In the genomic region with DNA sequence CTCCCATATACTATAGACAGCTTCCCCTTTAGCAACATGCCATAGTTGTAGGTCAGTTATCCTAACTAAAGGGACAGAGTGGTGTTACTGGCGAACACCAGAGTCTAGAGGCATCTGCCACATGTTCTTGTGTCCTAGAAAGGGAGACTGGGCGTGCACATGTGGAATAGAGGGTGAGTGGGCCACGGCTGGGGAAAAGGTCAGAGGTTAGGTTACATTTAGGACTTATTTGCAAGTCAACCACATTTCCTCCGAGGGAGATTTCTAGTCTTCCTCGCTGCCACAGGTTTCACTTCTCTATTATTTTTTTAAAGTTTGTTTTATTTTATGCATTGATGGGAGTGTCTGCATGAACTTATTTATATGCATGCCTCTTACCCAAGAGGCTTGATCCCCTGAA, we compare ENCODE assay signal across 25 mouse cellular contexts. TPM values are rescaled to one million over a fixed set of nuclear protein-coding genes. Genes with fewer than 3 reads are reported as not detected.
DNase-seq lines count a peak whose midpoint lies in the region; ATAC-seq and TF ChIP-seq lines count a peak whose summit lies in the region.
"Had no signal": no experiment of that assay in that cellular context is flagged by ENCODE, and none has a peak within 500 bp of the region (broad histone marks: within the 10 kb centered on the region; RNA-seq: fewer than 3 reads in every experiment).

No protein-coding gene starts in this region.

- peaks cover 56 to 91% of the 10 kb centered on the region in 2 experiments for H3K4me1 ChIP-seq in CH12.LX (ENCODE audit: control insufficient read depth in 1 of 2, insufficient read depth in 2 of 2)
- 0 out of 2 replicates have a peak, but pooled peaks cover 3% of the 10 kb centered on the region for H3K4me1 ChIP-seq in limb, embryonic 10.5 days
- H3K4me1 ChIP-seq: embryonic facial prominence, embryonic 15.5 days; hindbrain, embryonic 13.5 days; intestine, embryonic 15.5 days; midbrain, embryonic 12.5 days; neural tube, embryonic 12.5 days had no signal

- intact Hi-C loops in left cerebral cortex, adult 2 months (cut with DNase I) = no loop called here

- in situ Hi-C loops in CH12.LX (cut with MboI; ENCODE audit: low pct_ligation_motif_present, low pct_unique_long_range_greater_than_20kb, low sequenced_read_pairs) = no loop called here

- WGBS in limb, embryonic 10.5 days = 74% methylated on average over 5 of the region's 5 CpGs

- no peaks in the 10 kb centered on the region for H3K27me3 ChIP-seq in CH12.LX (replicated peaks)
- no peaks in the 10 kb centered on the region for H3K27me3 ChIP-seq in limb, embryonic 10.5 days (ENCODE audit: low read depth, poor library complexity, severe bottlenecking)
- H3K27me3 ChIP-seq: embryonic facial prominence, embryonic 15.5 days; heart, embryonic 13.5 days; intestine, embryonic 15.5 days; liver, embryonic 12.5 days; midbrain, embryonic 12.5 days; neural tube, embryonic 12.5 days had no signal

- H3K9ac ChIP-seq in CH12.LX (ENCODE audit: insufficient read depth, low read depth) = no peak overlapping the region
- H3K9ac ChIP-seq: embryonic facial prominence, embryonic 15.5 days; heart, embryonic 13.5 days; hindbrain, embryonic 13.5 days; intestine, embryonic 15.5 days; liver, embryonic 12.5 days; midbrain, embryonic 12.5 days; neural tube, embryonic 12.5 days had no signal

- no peak overlapping the region for H3K4me3 ChIP-seq in CH12.LX (replicated peaks in 1 of 3; ENCODE audit: low read depth in 2 of 3, low read length in 2 of 3, poor library complexity in 1 of 3)
- no peak overlapping the region for H3K4me3 ChIP-seq in limb, embryonic 10.5 days
- no peak overlapping the region for H3K4me3 ChIP-seq in left cerebral cortex, adult 2 months
- H3K4me3 ChIP-seq: embryonic facial prominence, embryonic 15.5 days; heart, embryonic 13.5 days; hindbrain, embryonic 13.5 days; intestine, embryonic 15.5 days; liver, embryonic 12.5 days; midbrain, embryonic 12.5 days; neural tube, embryonic 12.5 days had no signal

- no peak for TF ChIP-seq CTCF in CH12.LX (conservative IDR thresholded peaks at IDR 0.05 in 1 of 2, IDR thresholded peaks at IDR 0.05 in 1 of 2; ENCODE audit: low read depth in 2 of 2, low read length in 2 of 2)
- no peak for TF ChIP-seq CTCF in left cerebral cortex, adult 2 months (IDR thresholded peaks at IDR 0.05)

- no peaks in the 10 kb centered on the region for H3K9me3 ChIP-seq in CH12.LX (replicated peaks; ENCODE audit: low read length)
- no peaks in the 10 kb centered on the region for H3K9me3 ChIP-seq in limb, embryonic 10.5 days (replicated peaks)
- H3K9me3 ChIP-seq: embryonic facial prominence, embryonic 15.5 days; heart, embryonic 13.5 days; hindbrain, embryonic 13.5 days; intestine, embryonic 15.5 days; liver, embryonic 12.5 days; midbrain, embryonic 12.5 days; neural tube, embryonic 12.5 days had no signal

- no peaks in the 10 kb centered on the region for H3K79me2 ChIP-seq in CH12.LX (replicated peaks; ENCODE audit: control insufficient read depth, extremely low read depth, insufficient read depth, poor library complexity, severe bottlenecking)

- ATAC-seq in hematopoietic stem cell, adult 5-6 weeks (replicated peaks in 1 of 2; ENCODE audit: insufficient read depth in 1 of 2, low FRiP score in 2 of 2, low TSS enrichment in 1 of 2, low read depth in 1 of 2, poor library complexity in 2 of 2, severe bottlenecking in 2 of 2) = peak; percentile 18 to 30; a peak in 1 of 4 replicates
- peak; percentile 66 for ATAC-seq in monocyte, adult 5-6 weeks (replicated peaks; ENCODE audit: insufficient number of reproducible peaks, low FRiP score, low TSS enrichment, poor library complexity, severe bottlenecking)
- ATAC-seq: activated CD4-positive, CD25-positive, alpha-beta regulatory T cell, adult 4 months; forebrain, embryonic 16.5 days; intestine, embryonic 15.5 days; liver, embryonic 12.5 days had no signal

- dilution Hi-C loops in CH12.LX (cut with MboI; ENCODE audit: extremely low pct_ligation_motif_present, extremely low pct_unique_long_range_greater_than_20kb, low sequenced_read_pairs) = no loop called here

- peak; percentile 97 for TF ChIP-seq EP300 in CH12.LX (IDR thresholded peaks at IDR 0.05; ENCODE audit: low read length)

- peak overlapping the region; percentile 44 for H3K27ac ChIP-seq in CH12.LX (ENCODE audit: insufficient read depth, low read depth)
- no peak overlapping the region for H3K27ac ChIP-seq in limb, embryonic 10.5 days
- H3K27ac ChIP-seq in left cerebral cortex, adult 2 months = no peak overlapping the region
- H3K27ac ChIP-seq: embryonic facial prominence, embryonic 15.5 days; heart, embryonic 13.5 days; hindbrain, embryonic 13.5 days; intestine, embryonic 15.5 days; liver, embryonic 12.5 days; midbrain, embryonic 12.5 days; neural tube, embryonic 12.5 days had no signal

- H3K36me3 ChIP-seq in CH12.LX (replicated peaks in 1 of 2; ENCODE audit: control insufficient read depth in 1 of 2, insufficient read depth in 1 of 2, low read length in 1 of 2) = peaks cover 0 to 7% of the 10 kb centered on the region in 2 experiments
- no peaks in the 10 kb centered on the region for H3K36me3 ChIP-seq in limb, embryonic 10.5 days
- H3K36me3 ChIP-seq: embryonic facial prominence, embryonic 15.5 days; heart, embryonic 13.5 days; hindbrain, embryonic 13.5 days; intestine, embryonic 15.5 days; liver, embryonic 12.5 days; midbrain, embryonic 12.5 days; neural tube, embryonic 12.5 days had no signal

- H3K4me2 ChIP-seq in CH12.LX (ENCODE audit: insufficient read depth, low read depth, poor library complexity, severe bottlenecking) = peak overlapping the region; percentile 82
- H3K4me2 ChIP-seq: embryonic facial prominence, embryonic 15.5 days; heart, embryonic 13.5 days; hindbrain, embryonic 13.5 days; intestine, embryonic 15.5 days; liver, embryonic 12.5 days; midbrain, embryonic 12.5 days; neural tube, embryonic 12.5 days had no signal

- DNase-seq in spleen, adult 18-20 months = peak; percentile 27 to 51
- DNase-seq in spleen, postnatal 14 days (ENCODE audit: low spot score in 2 of 2) = no peak
- DNase-seq in CH12.LX (ENCODE audit: extremely low read depth) = peak; percentile 93
- DNase-seq in kidney, postnatal 36 days = no peak
- no peak for DNase-seq in limb, embryonic 10.5 days (ENCODE audit: low spot score)
- no peak for DNase-seq in left cerebral cortex, adult 2 months (ENCODE audit: extremely low spot score in 1 of 2, low spot score in 2 of 2)
- DNase-seq: adrenal gland, postnatal 10 days; cerebellum, adult 9-10 months; gastrocnemius, postnatal 10 days; kidney, adult 8-10 months; kidney, postnatal 10 days; retina, postnatal 1 day; right cerebral cortex, postnatal 25 days; thymus, postnatal 36 days had no signal

- TF ChIP-seq POLR2A in CH12.LX (IDR thresholded peaks at IDR 0.05; ENCODE audit: low read depth, low read length) = no peak; the same call in 1 of the 2 replicates

- TF ChIP-seq RAD21 in CH12.LX (IDR thresholded peaks at IDR 0.05; ENCODE audit: low read depth, low read length) = no peak; the same call in none of the 2 replicates

TF ChIP-seq in CH12.LX, 34 proteins besides CTCF, POLR2A, EP300 and RAD21 (continues in another document):
- TF ChIP-seq NELFE (IDR thresholded peaks at IDR 0.05; ENCODE audit: low read depth, low read length) = no peak
- TF ChIP-seq RCOR1 (conservative IDR thresholded peaks at IDR 0.05; ENCODE audit: low read depth, low read length) = no peak
- TF ChIP-seq ZMIZ1 (IDR thresholded peaks at IDR 0.05; ENCODE audit: low read depth, low read length) = no peak
- peak; percentile 78 for TF ChIP-seq MAFK (IDR thresholded peaks at IDR 0.05; ENCODE audit: insufficient replicate concordance, low read length)
- TF ChIP-seq USF1 (IDR thresholded peaks at IDR 0.05; ENCODE audit: low read depth, low read length) = no peak
- TF ChIP-seq ZNF384 (IDR thresholded peaks at IDR 0.05; ENCODE audit: low read depth, low read length) = peak; percentile 93
- no peak for TF ChIP-seq ZC3H11A (IDR thresholded peaks at IDR 0.05; ENCODE audit: low read depth, low read length)
- no peak for TF ChIP-seq USF2 (conservative IDR thresholded peaks at IDR 0.05; ENCODE audit: low read depth, low read length)
- TF ChIP-seq UBTF (IDR thresholded peaks at IDR 0.05; ENCODE audit: low read depth, low read length) = no peak
- peak; percentile 85; the same call in 1 of the 2 replicates for TF ChIP-seq SIN3A (IDR thresholded peaks at IDR 0.05; ENCODE audit: low read length)
- TF ChIP-seq MYC (IDR thresholded peaks at IDR 0.05; ENCODE audit: low read depth, low read length) = peak; percentile 97
- TF ChIP-seq MXI1 (IDR thresholded peaks at IDR 0.05; ENCODE audit: low read depth, low read length) = peak; percentile 90
- no peak for TF ChIP-seq TBP (conservative IDR thresholded peaks at IDR 0.05; ENCODE audit: low read depth, low read length)
- TF ChIP-seq PAX5 (IDR thresholded peaks at IDR 0.05; ENCODE audit: low read length) = no peak
- no peak for TF ChIP-seq POLR2AphosphoS2 (IDR thresholded peaks at IDR 0.05; ENCODE audit: low read depth, low read length)
- no peak for TF ChIP-seq ELF1 (IDR thresholded peaks at IDR 0.05; ENCODE audit: low read depth, low read length)
- TF ChIP-seq JUN (IDR thresholded peaks at IDR 0.05; ENCODE audit: insufficient read depth, low read depth, low read length) = 0 out of 2 replicates have a peak, but pooled peaks have one; percentile 12
- TF ChIP-seq MEF2A (IDR thresholded peaks at IDR 0.05; ENCODE audit: borderline replicate concordance, low read depth, low read length) = peak; percentile 89
- peak; percentile 28; the same call in 1 of the 2 replicates for TF ChIP-seq HCFC1 (IDR thresholded peaks at IDR 0.05; ENCODE audit: low read depth, low read length)
- TF ChIP-seq E2F4 (IDR thresholded peaks at IDR 0.05; ENCODE audit: insufficient replicate concordance, low read depth, low read length) = no peak
- peak; percentile 98 for TF ChIP-seq IRF4 (IDR thresholded peaks at IDR 0.05; ENCODE audit: low read depth, low read length)
- peak; percentile 88 for TF ChIP-seq CHD2 (IDR thresholded peaks at IDR 0.05; ENCODE audit: low read length)
- TF ChIP-seq KAT2A (IDR thresholded peaks at IDR 0.05; ENCODE audit: insufficient replicate concordance, low read length) = no peak
- no peak for TF ChIP-seq CHD1 (IDR thresholded peaks at IDR 0.05; ENCODE audit: low read depth, low read length)
- TF ChIP-seq BHLHE40 (IDR thresholded peaks at IDR 0.05; ENCODE audit: low read depth, low read length) = peak; percentile 92
- peak; percentile 83 for TF ChIP-seq TCF12 (IDR thresholded peaks at IDR 0.05; ENCODE audit: low read depth, low read length)

RNA-seq across cellular contexts. Expression of gene B3gnt2, which starts 42.4 kb away (rescaled TPM):
- total RNA-seq in CH12.LX (2012; rRNA removed) (74.6 and 77.4 TPM in 2 replicates), CH12.LX (2014; rRNA removed) (62.2 and 75.2 TPM in 2 replicates)
- polyA plus RNA-seq in CH12.LX (2012; ENCODE audit: insufficient read length, low read depth) = 96.0 and 111 TPM in 2 replicates
- total RNA-seq in hematopoietic stem cell, adult 5-6 weeks (2017) = 13.7 and 19.1 TPM in 2 replicates
- 3.6 to 30.4 TPM (median 8.5 TPM) in 3 replicates for total RNA-seq in monocyte, adult 5-6 weeks (2017)
- 1.9 and 3.4 TPM in 2 replicates for polyA plus RNA-seq in limb, embryonic 10.5 days (2016; fragmentation: Nextera tagmentation; extraction: Ambion mirVana)
- total RNA-seq in left cerebral cortex, adult 2 months (2021) = 10 to 100 TPM; 13.8 to 16.0 TPM

Comparison
In these comparisons a context has a peak if more than half of its experiments do, and no peak if none do; other contexts are left out.
1. DNase-seq: peak in spleen, adult 18-20 months (2 of 2) and CH12.LX (single experiment); none in spleen, postnatal 14 days (0 of 2), kidney, postnatal 36 days (0 of 2), limb, embryonic 10.5 days (single experiment) and left cerebral cortex, adult 2 months (0 of 2).